Mouse (Mus musculus) hematopoietic stem cell, adult 5-6 weeks (primary cell): ENCODE measurements around the gene Ube2q2. TPM values are rescaled to one million over a fixed set of nuclear protein-coding genes. Genes with fewer than 3 reads are reported as not detected.
"Not testable (repeated sequence)": the region's sequence is repeated elsewhere in the genome, so short reads cannot be mapped to it uniquely, and the experiment has no call there.

Experiments used
- ATAC-seq, 2 experiments: fragments of 125-278 bp in 1 of 2; replicated peaks in 1 of 2; 2 replicates each; pipeline ENCODE4 v1.8.0; 2016 to 2017; ENCODE audit warnings: inconsistent platforms in 2 of 2, mild to moderate bottlenecking in 2 of 2, moderate number of reproducible peaks in 2 of 2, low read depth in 1 of 2, moderate TSS enrichment in 1 of 2; ENCODE audit not compliant: low FRiP score in 2 of 2, poor library complexity in 2 of 2, severe bottlenecking in 2 of 2, insufficient read depth in 1 of 2, low TSS enrichment in 1 of 2
- total RNA-seq: library from RNA; stranded (forward); fragments of 172-1452, 232-1000 nt; gene quantifications from 2 replicates; pipeline ENCODE4 v1.2.3, GENCODE M21; 2017

Ube2q2 gene
- total RNA-seq, 1 experiment from 2014 or later: 48.0 TPM

- no peak for ATAC-seq
These were observed 77.6 kb downstream of the Ube2q2 start for GRCm38 (mm10) chr9:55226251-55226650.

GRCm38 (mm10) chr9:55228149-55228548 is 79.5 kb downstream of the Ube2q2 start:
- ATAC-seq: no peak

GRCm38 (mm10) chr9:55229010-55229409 is 80.4 kb downstream of the Ube2q2 start:
- ATAC-seq: no peak

- ATAC-seq: peak; percentile 36 to 46; a peak in 1 of 4 replicates
These were observed 82.9 kb downstream of the Ube2q2 start for GRCm38 (mm10) chr9:55231544-55231943.

- 0 out of 4 replicates have a peak, but pooled peaks of 1 of the 2 experiments have one; percentile 10 for ATAC-seq
These were observed 83.5 kb downstream of the Ube2q2 start for GRCm38 (mm10) chr9:55232110-55232509.

GRCm38 (mm10) chr9:55232586-55232985 is 83.9 kb downstream of the Ube2q2 start:
- no peak for ATAC-seq

GRCm38 (mm10) chr9:55233076-55233475 is 84.4 kb downstream of the Ube2q2 start:
- not testable (repeated sequence) for ATAC-seq

GRCm38 (mm10) chr9:55236235-55237165 is 87.8 kb downstream of the Ube2q2 start:
- no peak for ATAC-seq

GRCm38 (mm10) chr9:55240852-55241251 is 92.2 kb downstream of the Ube2q2 start:
- ATAC-seq: no peak

GRCm38 (mm10) chr9:55241863-55242685 is 93.4 kb downstream of the Ube2q2 start:
- ATAC-seq: peak; percentile 73 to 83

GRCm38 (mm10) chr9:55243280-55243679 is 94.6 kb downstream of the Ube2q2 start:
- no peak for ATAC-seq

GRCm38 (mm10) chr9:55244079-55244478 is 95.4 kb downstream of the Ube2q2 start:
- ATAC-seq: no peak

- ATAC-seq: not testable (repeated sequence)
These were observed 96.5 kb downstream of the Ube2q2 start for GRCm38 (mm10) chr9:55245057-55245750.

- ATAC-seq: no peak
These were observed 97.8 kb downstream of the Ube2q2 start for GRCm38 (mm10) chr9:55246440-55246839.

GRCm38 (mm10) chr9:55246918-55247317 is 98.3 kb downstream of the Ube2q2 start:
- ATAC-seq: no peak

GRCm38 (mm10) chr9:55248465-55248864 is 99.8 kb downstream of the Ube2q2 start:
- ATAC-seq: no peak

- ATAC-seq: no peak
These were observed 102.1 kb downstream of the Ube2q2 start for GRCm38 (mm10) chr9:55250595-55251247.
